8 mouse cellular contexts compared by ENCODE assay signal in the genomic region with DNA sequence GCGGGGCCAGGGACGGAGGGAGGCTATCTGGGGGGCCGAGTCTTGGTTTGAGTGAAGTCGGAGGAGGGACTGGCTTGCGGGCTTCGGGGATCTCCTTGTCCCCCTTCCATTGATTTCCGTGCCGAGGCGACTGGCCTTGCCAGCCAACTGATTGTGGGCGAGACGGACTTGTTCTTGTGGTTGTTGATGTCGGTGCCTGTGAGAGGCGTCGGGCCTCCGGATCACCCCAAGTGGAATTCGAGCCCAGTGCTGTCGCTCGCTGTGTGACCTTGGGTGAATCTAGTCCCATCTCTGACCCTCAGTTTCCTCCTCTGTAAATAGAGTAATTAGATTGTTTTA. TPM values are rescaled to one million over a fixed set of nuclear protein-coding genes. Genes with fewer than 3 reads are reported as not detected.
A peak's percentile ranks its signal among the peaks of the same experiment; 100 is the strongest.
DNase-seq lines count a peak whose midpoint lies in the region; ATAC-seq and TF ChIP-seq lines count a peak whose summit lies in the region.

No protein-coding gene starts in this region.

- TF ChIP-seq CTCF in spleen, adult 2 months (IDR thresholded peaks at IDR 0.05; ENCODE audit: extremely low read depth, insufficient read depth, insufficient read length, insufficient replicate concordance): no peak
- TF ChIP-seq CTCF in olfactory bulb, adult 2 months (IDR thresholded peaks at IDR 0.05; ENCODE audit: insufficient read depth, low read depth, low read length): no peak

- no peak for TF ChIP-seq POLR2A in spleen, adult 2 months (IDR thresholded peaks at IDR 0.05; ENCODE audit: low read depth, low read length)
- no peak for TF ChIP-seq POLR2A in olfactory bulb, adult 2 months (IDR thresholded peaks at IDR 0.05; ENCODE audit: insufficient read depth, low read depth, low read length)

- peak overlapping the region; percentile 80 for H3K27ac ChIP-seq in spleen, adult 2 months (ENCODE audit: insufficient read depth, low read length)
- H3K27ac ChIP-seq in limb, embryonic 12.5 days: peak overlapping the region; percentile 85
- H3K27ac ChIP-seq in olfactory bulb, adult 2 months (ENCODE audit: insufficient read depth, low read depth, low read length): no peak overlapping the region

- H3K9ac ChIP-seq in limb, embryonic 12.5 days (replicated peaks): peak overlapping the region; percentile 92

- H3K4me3 ChIP-seq in spleen, adult 2 months (ENCODE audit: extremely low read depth, insufficient read depth, insufficient read length): peak overlapping the region; percentile 87
- H3K4me3 ChIP-seq in limb, embryonic 12.5 days (replicated peaks): peak overlapping the region; percentile 82
- H3K4me3 ChIP-seq in olfactory bulb, adult 2 months (ENCODE audit: insufficient read depth, low read depth, low read length): peak overlapping the region; percentile 87

- peak; percentile 36; the same call in 1 of the 2 replicates for ATAC-seq in frontal cortex, adult (ENCODE audit: low TSS enrichment)
- peak; percentile 9; the same call in 1 of the 2 replicates for ATAC-seq in limb, embryonic 12.5 days (ENCODE audit: insufficient number of reproducible peaks, insufficient read depth, low FRiP score, low TSS enrichment, low read depth)

- H3K4me1 ChIP-seq in spleen, adult 2 months (ENCODE audit: control insufficient read depth, insufficient read depth, insufficient read length): peaks cover 13% of the 10 kb centered on the region; the same call in 1 of the 2 replicates
- peaks cover 41% of the 10 kb centered on the region for H3K4me1 ChIP-seq in limb, embryonic 12.5 days (replicated peaks)
- H3K4me1 ChIP-seq in olfactory bulb, adult 2 months (ENCODE audit: control insufficient read depth, insufficient read depth, low read length): peaks cover 29% of the 10 kb centered on the region

- no peaks in the 10 kb centered on the region for H3K27me3 ChIP-seq in spleen, adult 2 months (ENCODE audit: control insufficient read depth, insufficient read depth, low read length)
- H3K27me3 ChIP-seq in limb, embryonic 12.5 days: no peaks in the 10 kb centered on the region

- peak overlapping the region; percentile 74 for H3K4me2 ChIP-seq in limb, embryonic 12.5 days

- 2% methylated on average over 18 of the region's 18 CpGs for WGBS in spleen, adult 2 months
- under 1% methylated on average over 18 of the region's 18 CpGs for WGBS in limb, embryonic 12.5 days
- under 1% methylated on average over 18 of the region's 18 CpGs for WGBS in olfactory bulb, adult 2 months

- peaks cover 8% of the 10 kb centered on the region for H3K36me3 ChIP-seq in spleen, adult 2 months (ENCODE audit: control insufficient read depth, insufficient read depth, low read length)
- peaks cover 30% of the 10 kb centered on the region for H3K36me3 ChIP-seq in limb, embryonic 12.5 days

- no peaks in the 10 kb centered on the region for H3K9me3 ChIP-seq in limb, embryonic 12.5 days

- no peak for DNase-seq in frontal cortex, postnatal 14 days (ENCODE audit: low spot score in 2 of 2)
- no peak for DNase-seq in spleen, adult 2 months (ENCODE audit: low read depth in 1 of 2, low spot score in 2 of 2)
- DNase-seq in spleen, postnatal 36 days (ENCODE audit: low spot score in 2 of 2): no peak
- no peak for DNase-seq in frontal cortex, postnatal 10 days (ENCODE audit: low spot score in 2 of 2)
- no peak for DNase-seq in adrenal gland, postnatal 10 days

RNA-seq across cellular contexts. Expression of gene Ube3b, which starts 0.6 kb away (rescaled TPM):
- polyA plus RNA-seq in spleen, adult 2 months (2012; rRNA removed): 44.4 and 53.1 TPM in 2 replicates
- polyA plus RNA-seq in limb, embryonic 12.5 days (2016; fragmentation: Nextera tagmentation; extraction: Ambion mirVana): 49.2 and 55.0 TPM in 2 replicates
- 59.2 and 294 TPM in 2 replicates for polyA plus RNA-seq in olfactory bulb, adult 2 months (2012; ENCODE audit: insufficient read depth, insufficient read length, low replicate concordance, missing spikeins)
- 10 to 100 TPM; 65.9 to 79.5 TPM for total RNA-seq in adrenal gland, postnatal 10 days (2021)

RNA-seq across cellular contexts. Expression of gene Kctd10, which starts 0.7 kb away (rescaled TPM):
- polyA plus RNA-seq in spleen, adult 2 months (2012; rRNA removed): 64.4 and 76.5 TPM in 2 replicates
- polyA plus RNA-seq in limb, embryonic 12.5 days (2016; fragmentation: Nextera tagmentation; extraction: Ambion mirVana): 84.0 and 86.7 TPM in 2 replicates
- polyA plus RNA-seq in olfactory bulb, adult 2 months (2012; ENCODE audit: insufficient read depth, insufficient read length, low replicate concordance, missing spikeins): not detected in 2 replicates
- total RNA-seq in adrenal gland, postnatal 10 days (2021): 10 to 100 TPM; 63.5 to 69.7 TPM

Comparison
In these comparisons a context has a peak if more than half of its experiments do, and no peak if none do; other contexts are left out.
1. RNA of gene Kctd10, which starts 0.7 kb away (polyA plus RNA-seq): 84.0 to 86.7 TPM in limb, embryonic 12.5 days and 64.4 to 76.5 TPM in spleen, adult 2 months; not detected in olfactory bulb, adult 2 months; every median in the first group is over 10 times any median in the second.
2. Peak in every context shown above with its lines, with median percentiles within 50 percentile points of each other: H3K4me3 ChIP-seq.